Mouse (Mus musculus): ENCODE results near the gene Trim63.
"Not testable (repeated sequence)": the region's sequence is repeated elsewhere in the genome, so short reads cannot be mapped to it uniquely, and the experiment has no call there.

Trim63 gene

DNA sequence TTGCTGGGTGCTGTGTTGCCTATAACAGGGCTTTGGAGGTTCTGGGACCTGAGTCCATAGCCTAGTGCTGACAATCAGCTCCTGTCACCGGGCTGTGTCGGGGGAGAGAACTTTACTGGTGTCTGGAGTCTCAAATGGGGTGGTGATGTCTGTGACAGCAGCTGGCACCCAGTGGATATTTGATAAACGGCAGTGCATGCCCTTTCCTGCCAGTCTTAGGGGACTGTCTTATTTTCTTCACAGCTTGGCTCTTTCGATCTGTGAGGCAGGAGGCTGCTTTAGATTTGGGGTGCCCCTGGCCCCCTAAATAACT lies 15.5 kb upstream of the Trim63 start:
- no peak for DNase-seq

DNA sequence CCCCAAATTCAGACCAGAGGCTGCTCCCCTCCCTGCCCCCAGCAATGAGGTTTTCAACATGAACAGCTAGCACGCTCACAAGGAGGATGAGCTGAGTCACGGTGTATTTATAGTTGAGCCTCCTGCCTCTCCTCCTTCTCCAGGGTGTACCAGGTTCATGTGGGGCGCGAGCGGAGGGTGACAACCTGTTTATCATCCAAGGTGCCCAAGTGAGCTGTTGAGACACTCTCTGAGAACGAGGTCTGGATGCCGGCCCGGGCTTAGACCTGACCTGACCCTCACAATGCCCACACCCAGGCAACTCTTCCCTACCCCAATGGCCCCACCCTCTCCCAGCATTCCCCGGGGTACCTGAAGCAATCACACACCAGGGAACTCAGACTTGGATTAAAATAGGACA lies 14.6 kb upstream of the Trim63 start:
- no peak for DNase-seq

DNA sequence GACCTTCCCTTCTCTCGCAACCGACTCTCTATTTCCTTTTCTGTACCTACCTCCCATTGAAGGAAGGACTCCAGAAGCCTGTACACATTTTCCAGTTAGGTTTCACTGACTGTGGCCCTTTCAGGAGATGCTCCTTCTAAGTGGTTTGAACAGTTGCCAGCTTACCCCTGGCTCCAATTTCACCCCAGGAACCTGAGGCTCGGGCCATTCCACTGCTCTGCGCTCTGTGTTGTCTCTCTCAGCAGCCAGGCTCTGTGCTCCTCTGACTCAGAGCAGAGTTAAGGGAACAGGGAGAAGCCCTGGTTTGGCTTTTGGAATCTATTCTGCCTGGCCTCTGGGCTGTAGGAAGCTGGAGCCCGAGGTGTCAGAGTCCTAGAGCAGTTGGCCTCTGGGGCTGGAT lies 12.8 kb upstream of the Trim63 start:
- no peak for DNase-seq

DNA sequence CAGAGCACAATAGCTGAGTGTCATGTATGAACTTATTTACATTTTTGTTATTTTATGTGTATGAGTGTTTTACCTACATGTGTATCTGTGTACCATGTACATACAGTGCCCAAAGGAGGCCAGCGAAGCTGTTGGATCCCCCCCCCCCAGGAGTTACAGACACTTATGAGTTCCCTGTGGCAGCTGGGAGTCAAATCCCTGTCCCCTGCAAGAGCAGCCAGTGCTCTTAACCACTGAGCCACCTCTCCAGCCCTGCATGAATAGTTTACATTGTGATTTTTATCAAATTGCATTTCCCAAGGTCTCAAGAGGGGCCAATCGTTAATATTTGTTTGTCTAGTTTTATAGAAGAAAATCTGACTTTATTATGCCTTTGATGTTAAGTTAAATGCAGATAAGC lies 8.0 kb upstream of the Trim63 start:
- DNase-seq, result no peak

DNA sequence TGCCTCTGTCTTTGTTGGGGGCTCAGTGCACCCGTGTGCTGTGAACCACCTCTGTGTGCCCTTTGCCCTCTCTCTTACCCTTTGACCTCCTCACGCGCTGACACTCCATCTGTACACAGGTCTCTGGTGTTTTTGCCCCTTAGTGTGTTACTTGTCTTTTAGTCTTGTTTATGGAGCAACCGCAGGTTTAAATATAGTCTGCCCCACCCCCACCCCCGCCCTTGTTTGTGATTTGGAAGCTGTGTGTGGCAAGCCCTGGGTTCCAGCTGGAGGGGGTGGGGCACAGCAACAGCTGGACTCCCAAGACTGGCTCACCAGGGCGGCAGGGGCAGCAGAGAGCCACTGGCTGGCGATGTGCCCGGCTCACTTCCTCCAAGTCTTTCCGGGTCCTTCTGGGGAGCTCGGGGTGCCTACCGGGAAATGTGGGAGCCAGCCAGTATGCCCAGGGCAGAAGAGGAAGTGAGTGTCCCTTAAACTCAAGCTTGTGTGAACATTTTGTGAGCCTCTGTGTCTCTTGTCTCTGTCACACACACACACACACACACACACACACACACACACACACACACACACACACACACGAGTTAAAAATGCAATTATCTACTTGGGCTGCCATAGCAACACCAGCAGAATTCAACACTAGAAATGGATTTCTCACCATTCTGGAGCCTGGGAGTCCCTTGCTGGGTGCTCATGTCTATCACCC lies 7.4 kb upstream of the Trim63 start:
- peak; percentile 87 to 94 for DNase-seq

DNA sequence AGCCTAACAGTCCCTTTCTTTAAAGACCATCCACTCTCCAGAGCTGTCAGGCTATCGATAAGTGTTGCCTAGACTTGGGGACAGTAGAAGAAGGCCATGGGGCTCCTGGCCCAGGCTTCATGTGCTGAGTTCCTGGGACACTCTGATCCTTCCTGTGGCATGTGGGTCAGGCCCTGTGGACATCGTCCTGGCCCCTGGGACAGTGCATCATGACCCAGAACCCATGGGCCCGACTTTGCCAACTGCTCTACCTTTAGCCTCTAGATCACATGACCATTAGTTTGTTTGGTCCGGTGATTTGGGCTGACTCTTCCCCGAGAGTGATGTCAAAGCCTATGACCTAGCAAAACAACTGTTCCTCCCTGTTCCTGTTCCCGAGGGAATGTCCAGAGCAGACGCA lies 4.8 kb upstream of the Trim63 start:
- DNase-seq, result no peak

DNA sequence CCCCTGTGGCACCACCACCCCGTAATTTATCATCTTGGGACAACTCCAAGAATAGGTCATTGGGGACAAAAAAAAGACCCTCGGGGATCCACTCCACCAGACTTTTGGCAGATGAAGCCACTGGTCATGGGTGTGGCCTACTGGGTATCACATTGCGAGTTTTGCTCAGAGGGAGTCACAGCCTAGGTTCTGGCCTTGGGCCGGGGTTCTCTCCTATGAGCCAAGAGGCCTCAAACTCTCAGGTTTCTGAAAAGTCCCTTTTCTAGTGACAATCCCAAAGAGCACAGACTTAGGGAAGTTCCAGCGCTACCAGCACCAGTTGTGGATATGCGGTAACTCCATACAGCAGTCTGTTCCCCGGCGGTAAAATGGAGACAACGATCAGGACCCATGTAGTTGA lies 4.3 kb upstream of the Trim63 start:
- DNase-seq, result no peak

DNA sequence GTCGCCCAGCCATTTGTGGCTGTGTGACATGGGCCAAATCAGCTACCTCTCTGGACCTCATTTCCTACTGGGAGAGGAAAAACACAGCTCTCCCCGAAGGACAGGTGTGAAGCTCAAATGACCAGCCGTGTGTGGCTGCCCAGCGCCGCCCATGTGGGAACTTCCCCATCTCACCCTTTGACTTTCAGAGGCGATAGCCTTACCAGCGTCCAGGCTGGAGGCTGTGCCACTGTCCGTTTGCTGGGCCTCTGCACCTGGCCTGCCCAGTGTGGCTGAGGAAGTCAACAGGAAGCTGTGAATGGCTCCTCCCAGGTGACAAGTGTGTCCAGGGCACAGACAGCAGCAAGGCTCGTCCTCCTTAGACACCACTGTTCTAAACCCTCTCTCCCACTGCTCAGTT lies 3.1 kb upstream of the Trim63 start:
- no peak for DNase-seq

DNA sequence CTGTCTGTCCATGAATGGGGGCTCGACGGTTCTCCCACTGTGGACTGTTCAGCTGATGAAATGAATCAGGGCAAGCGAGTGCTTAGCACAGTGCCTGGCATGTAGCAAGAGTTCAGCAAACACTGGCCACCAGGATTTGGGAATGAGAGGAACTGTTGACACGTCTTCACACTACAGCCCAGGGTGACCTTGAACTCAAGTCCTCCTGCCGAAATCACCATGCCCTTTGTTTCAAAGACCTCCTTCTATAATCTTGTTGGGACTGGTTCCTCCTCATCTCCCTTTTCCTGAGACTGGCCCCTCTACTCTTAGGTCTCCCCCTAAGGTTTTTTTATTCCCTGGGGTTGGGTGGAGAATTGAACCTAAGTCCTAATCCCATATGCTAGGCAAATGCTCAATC lies 2.6 kb upstream of the Trim63 start:
- no peak for DNase-seq

DNA sequence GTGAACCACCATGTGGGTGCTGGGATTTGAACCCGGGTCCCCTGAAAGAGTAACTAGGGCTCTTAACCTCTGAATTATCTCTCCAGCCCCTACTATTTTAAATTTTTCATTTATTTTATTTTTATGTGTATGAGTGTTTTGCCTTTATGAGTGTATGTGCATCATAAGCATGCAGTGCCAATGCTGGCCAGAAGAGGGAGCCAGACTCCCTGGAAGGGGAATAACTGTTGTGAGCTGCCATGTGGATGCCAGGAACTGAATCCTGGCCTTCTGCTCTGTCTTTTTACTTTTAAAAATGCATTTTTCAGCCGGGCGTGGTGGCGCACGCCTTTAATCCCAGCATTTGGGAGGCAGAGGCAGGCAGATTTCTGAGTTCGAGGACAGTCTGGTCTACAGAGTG lies 2.0 kb upstream of the Trim63 start:
- DNase-seq, result no peak

DNA sequence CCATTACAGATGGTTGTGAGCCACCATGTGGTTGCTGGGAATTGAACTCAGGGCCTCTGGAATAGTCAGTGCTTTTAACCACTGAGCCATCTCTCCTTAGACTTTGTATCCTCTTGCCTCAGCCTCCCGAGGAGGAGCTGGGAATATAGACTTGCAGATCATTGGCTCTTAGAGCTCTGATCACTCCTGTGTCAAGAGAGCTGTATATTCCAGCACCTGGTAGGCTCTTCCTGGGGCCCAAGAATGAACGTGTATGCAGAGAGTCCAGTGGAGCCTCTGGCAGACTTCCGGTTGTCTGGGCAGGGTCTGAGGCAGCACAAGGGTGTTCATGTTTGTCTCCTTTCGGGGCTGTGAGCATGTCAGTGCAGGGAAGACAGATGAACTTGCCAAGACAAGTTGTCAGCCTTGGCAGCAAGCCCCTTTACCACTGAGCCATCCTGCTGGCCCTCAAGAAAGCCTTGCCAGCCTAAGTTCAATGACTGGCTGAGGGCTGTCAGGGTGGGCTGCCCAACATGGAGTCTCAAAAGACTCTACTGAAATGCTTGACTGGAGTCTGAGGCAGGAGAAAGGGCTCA lies 752 bp upstream of the Trim63 start:
- no peak for DNase-seq

DNA sequence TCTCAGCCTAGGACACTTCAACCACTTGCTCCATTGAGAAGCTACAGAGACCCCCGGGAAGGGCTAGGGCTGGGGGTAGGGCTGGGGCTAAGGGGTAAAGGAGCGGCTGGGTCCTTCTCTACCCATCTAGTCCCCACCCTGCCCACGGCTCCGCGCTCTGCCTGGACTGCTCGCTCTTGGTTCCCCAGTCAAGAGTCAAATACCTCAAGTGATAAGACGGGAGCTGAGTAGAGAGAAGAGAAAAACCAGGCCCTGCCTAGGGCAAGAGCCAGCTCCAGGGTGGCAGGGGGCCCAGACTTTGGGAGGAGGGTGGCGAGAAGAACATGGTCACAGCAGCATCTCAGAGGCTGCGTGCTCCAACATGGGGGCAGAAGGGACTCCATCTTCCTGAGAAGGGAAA lies 550 bp downstream of the Trim63 start:
- no peak for DNase-seq

DNA sequence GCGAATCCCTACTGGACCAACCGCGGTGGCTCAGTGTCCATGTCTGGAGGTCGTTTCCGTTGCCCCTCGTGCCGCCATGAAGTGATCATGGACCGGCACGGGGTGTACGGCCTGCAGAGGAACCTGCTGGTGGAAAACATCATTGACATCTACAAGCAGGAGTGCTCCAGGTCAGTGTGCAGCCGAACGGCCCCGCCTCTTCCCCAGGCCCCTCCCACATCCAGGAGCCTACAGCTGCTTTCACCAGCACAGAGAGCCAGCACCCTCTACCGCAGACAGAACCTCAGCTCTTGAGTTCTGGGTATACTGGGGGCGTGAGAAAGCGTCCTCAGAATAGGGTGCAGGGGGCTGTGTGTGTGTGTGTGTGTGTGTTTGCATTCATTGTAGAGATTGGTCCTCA lies 1.5 kb downstream of the Trim63 start:
- peak in 1 of 2 experiments; percentile 19 for DNase-seq

DNA sequence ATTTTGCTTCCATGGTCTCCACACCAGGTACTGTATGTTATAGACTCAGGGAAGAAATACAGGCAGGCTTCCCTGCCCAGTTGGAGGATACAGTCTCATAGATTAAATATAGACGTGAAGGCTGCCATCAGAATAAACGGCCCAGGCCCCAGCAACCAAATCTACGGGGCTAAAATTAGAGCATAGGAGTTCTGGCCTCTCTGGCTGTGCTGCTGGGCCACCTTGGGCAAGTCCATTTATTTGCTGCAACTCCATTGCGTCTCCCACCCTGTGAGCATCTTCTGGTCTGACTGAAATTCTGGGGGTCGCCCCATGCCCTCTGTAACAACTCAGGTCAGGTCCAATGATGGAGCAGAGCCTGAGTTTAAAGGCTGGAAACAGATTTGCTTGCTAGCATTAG lies 4.2 kb downstream of the Trim63 start:
- DNase-seq, result no peak

DNA sequence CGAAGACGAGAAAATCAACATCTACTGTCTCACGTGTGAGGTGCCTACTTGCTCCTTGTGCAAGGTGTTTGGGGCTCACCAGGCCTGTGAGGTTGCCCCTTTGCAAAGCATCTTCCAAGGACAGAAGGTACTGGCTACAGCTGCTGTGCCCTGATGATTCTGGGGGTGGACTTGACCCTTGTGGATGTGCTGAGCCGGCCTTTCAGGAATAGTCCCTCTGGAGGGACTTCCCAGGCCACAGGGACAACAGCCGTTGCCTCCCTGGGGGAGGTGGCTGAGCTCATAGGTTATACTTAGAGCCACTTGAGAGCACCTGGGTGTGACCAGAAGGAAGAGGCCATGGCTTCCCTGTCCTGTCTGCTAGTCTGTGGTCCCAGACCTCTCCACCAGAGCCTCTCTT lies 4.8 kb downstream of the Trim63 start:
- no peak for DNase-seq

DNA sequence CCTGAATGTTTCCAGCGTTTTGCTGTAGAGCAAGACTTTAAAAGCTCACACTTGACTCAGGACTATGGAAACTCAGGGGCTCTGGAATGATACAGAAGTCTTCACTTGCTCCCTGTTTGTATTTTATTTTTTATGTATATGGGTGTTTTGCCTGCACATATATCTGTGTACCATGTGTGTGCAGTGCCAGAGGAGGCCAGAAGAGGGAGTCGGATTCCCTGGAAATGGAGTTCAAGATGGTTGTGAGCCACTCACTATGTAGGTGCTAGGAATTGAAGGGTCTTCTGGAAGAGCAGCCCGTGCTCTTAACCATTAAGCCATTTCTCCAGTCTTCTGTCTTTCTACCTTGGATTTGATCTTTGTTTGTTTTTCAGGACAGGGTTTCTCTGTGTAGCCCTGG lies 6.6 kb downstream of the Trim63 start:
- no peak for DNase-seq

DNA sequence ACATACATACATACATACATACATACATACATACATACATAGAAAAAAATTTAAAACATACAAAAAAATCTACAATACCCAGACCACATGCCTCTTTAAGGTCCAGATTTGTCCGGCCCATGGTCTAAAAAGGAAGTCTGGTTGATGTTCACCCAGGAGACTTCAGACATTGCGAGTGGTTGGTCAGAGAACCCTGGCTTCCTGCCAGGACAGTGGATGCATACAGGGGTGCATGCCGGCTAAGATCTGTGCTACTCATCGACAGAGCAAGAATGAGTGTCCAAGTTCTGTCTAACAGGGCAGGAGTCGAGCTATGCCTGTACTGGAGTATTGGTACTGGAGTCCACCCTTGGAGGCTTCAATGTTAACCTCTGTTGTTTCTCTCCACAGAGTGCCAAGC lies 9.7 kb downstream of the Trim63 start:
- no peak for DNase-seq

DNA sequence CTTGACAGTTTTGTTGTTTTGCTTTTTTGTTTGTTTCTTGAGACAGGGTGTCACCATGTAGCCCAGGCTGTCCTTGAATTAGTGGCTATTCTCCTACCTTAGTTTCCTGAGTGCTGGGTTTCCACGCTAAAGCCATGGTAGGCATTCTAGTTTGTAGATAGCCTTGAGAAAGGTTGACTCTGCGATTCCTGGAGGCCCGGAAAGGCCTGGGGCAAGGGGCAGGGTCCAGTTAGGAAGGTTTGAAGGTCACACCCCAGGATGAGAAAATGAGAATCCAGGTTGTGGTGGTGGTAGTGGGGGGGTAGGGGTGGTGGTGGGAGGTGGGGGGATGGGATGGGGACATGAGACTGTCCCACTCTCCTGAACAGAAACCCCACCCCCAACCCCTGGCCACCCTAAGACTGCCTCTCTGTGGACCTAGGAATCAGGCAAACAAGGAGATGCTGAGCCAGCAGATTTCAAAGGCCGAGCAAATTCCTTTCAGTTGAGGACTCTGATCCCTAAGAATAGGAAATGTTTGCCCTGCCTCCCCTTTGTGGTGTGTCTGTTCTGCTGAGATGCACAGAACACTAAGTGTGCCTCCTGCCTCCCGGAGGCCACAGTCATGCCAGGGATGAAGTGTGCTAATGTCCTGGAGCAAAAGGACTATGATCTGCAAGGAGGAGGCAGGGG lies 12.1 kb downstream of the Trim63 start:
- DNase-seq, result no peak

DNA sequence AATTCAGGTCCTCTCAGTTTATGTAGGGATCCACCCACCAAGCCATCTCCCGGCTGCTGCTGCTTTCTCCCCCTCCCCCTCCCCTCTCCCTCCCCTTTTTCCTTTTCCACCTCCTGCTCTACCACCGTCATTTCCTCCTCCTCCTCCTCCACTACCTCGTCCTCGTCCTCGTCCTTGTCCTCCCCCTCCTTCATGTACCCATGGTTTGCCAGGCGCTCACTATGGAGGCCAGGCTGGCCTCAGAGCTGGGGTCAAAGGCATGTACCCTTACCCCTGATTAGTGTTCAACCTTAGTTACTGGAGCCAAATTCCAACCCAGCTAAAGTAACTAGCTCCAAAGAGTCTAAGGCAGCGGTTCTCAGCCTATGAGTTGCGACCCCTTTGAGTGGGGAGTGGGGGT lies 13.2 kb downstream of the Trim63 start:
- DNase-seq, result no peak

DNA sequence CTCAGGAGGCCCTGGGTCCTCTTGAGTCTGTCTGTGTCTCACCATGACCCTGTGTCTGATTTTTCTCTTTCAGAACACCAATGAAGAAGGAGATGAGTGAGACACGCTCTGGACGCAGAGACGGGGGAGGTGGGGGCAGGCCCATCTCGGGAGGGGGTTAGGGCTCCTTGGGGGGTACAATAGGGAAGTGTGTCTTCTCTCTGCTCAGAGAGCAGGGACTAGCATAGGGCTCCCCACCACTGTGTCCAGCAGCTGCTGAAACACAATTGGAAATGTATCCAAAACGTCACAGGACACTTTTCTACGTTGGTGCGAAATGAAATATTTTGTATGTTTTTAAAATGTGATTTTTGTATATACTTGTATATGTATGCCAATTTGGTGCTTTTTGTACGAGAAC lies 13.9 kb downstream of the Trim63 start:
- DNase-seq, result no peak

DNA sequence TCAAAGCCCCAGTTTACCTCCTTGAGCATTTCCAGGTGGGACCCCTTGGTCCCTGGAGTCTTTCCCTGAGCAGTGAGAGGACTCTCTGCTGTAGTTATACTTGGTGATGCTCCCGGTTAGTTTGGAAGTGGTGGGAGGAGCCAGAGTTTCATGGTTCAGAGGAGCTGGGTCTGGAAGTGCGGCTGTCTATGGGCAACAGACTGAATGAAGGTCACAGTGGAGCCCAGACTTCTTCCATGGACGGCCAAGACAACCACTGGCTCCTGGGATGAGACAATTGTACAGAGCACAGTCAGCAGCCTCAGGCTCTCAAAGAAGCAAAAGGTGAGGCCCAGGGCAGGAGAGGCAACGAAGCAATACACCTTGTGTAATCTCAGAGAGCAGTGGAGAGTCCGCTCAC lies 15.4 kb downstream of the Trim63 start:
- DNase-seq, result no peak

DNA sequence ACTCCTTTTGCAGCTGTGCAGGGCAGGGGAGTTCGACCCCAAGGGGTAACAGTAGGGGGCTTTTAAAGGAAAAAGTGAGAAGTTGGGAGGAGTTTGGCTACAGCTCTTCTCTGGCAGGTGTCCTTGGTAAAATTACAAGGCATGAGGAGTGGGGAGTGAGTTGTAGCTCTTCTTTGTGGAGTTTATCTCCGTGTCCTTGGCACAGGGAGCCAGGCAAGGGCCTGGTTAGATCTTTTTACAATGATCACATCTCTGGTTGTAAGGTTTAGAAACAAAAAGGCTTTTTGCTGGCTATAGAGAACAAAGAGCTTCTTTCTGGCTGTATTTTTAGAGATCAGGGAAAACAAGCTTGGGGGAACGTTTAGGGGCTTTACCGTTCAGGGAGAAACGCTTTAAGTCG lies 26.3 kb downstream of the Trim63 start:
- not testable (repeated sequence) for DNase-seq

DNA sequence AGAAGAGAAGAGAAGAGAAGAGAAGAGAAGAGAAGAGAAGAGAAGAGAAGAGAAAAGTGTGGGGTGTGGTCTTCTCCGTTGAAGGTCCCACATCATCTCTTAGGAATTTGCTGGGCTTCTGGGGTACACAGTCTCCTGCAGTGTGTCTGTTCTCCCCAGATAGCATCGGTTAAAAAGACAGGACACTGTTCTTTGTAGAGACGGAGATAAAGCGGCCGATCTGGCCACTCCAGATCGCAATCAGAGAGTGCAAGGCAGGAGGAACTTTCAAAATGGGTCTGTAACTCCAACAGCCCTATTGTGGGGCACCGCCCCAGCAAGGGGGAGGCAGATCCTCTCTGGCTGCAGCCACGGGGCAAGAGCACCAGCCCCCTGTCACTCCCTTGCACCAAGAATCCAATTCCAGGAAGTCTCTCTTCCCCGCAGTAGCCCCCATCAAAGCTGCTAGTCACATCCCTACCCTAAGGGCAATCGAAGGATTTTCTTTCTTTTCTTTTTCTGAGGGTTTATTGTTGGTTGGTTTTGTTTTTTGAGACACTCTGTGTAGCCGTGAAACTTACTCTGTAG lies 27.4 kb downstream of the Trim63 start:
- no peak for DNase-seq

All from lung, postnatal 4 days (tissue).